Mouse (Mus musculus) embryonic fibroblast, embryonic 13.5 days (primary cell): ENCODE results near the gene Slc35b4.

Experiments used
- CTCF ChIP-seq: IDR thresholded peaks from 2 replicates; pipeline ENCODE4 v1.5.1; 2011; ENCODE audit warnings: mild to moderate bottlenecking, control low read depth, low read length, moderate library complexity, borderline replicate concordance; ENCODE audit not compliant: insufficient read depth
- POLR2A ChIP-seq: IDR thresholded peaks from 2 replicates; pipeline ENCODE4 v1.6.1; 2011; ENCODE audit warnings: low read depth, mild to moderate bottlenecking, control low read depth, low read length, moderate library complexity

DNA sequence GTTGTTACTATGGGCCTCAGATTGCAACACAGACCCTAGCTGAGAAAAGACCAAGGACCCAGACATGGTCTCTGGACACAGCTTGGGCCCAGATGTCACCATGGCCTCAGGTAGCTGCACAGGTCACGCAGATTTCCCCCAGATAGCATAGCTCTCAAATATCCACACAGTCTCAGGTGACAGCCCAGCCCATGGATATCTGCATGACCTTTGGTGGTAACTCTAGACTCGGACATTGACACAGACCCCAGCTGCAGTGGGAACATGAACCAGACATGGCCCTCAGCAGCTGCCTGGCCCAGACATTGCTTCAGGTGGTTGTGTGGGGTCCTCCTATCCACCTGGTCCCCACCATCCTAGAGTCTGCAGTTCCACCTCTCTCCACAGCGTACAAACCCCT lies 28.8 kb upstream of the Slc35b4 start:
- no peak for TF ChIP-seq CTCF
- TF ChIP-seq POLR2A: no peak
